Mouse (Mus musculus): ENCODE results near the gene Cyp2c68. TPM values are rescaled to one million over a fixed set of nuclear protein-coding genes. Genes with fewer than 3 reads are reported as not detected.
"Not testable (repeated sequence)": the region's sequence is repeated elsewhere in the genome, so short reads cannot be mapped to it uniquely, and the experiment has no call there.

The Cyp2c68 gene
- not detected in 2 replicates for polyA plus RNA-seq (2014; fragmentation: Nextera tagmentation; extraction: Ambion mirVana)

- Histone ChIP-seq H3K9me3 (ENCODE audit: control insufficient read depth, low read length) (no peaks in the 10 kb centered on the region), H3K4me1 (ENCODE audit: control insufficient read depth, insufficient read depth, low read length) (no peaks in the 10 kb centered on the region), H3K27me3 (ENCODE audit: control insufficient read depth, insufficient read depth, low read length) (no peaks in the 10 kb centered on the region), H3K27ac (replicated peaks; ENCODE audit: low read depth, low read length) (no peak within 1 kb of the TSS), H3K36me3 (ENCODE audit: control insufficient read depth, insufficient read depth, low read length) (no peaks in the 10 kb centered on the region), H3K4me3 (replicated peaks; ENCODE audit: low read depth, low read length) (no peak within 1 kb of the TSS), H3K4me2 (ENCODE audit: low read length) (no peak within 1 kb of the TSS), H3K9ac (replicated peaks; ENCODE audit: low read length) (no peak within 1 kb of the TSS)
- DNase-seq (no peak), ATAC-seq (ENCODE audit: low FRiP score, low TSS enrichment) (no peak)
- 88% methylated on average over 2 of the region's 2 CpGs for WGBS
These were observed at the start of gene Cyp2c68 for GRCm38 (mm10) chr19:39740920-39741319. Cyp2c68 (minus strand) TSS chr19:39741054.

GRCm38 (mm10) chr19:39785458-39785857 lies 44.6 kb upstream of the Cyp2c68 start:
- not testable (repeated sequence) for H3K27me3 ChIP-seq (ENCODE audit: control insufficient read depth, insufficient read depth, low read length); H3K27ac ChIP-seq (replicated peaks; ENCODE audit: low read depth, low read length); ATAC-seq (ENCODE audit: low FRiP score, low TSS enrichment); DNase-seq; H3K9me3 ChIP-seq (ENCODE audit: control insufficient read depth, low read length); H3K4me2 ChIP-seq (ENCODE audit: low read length); H3K4me3 ChIP-seq (replicated peaks; ENCODE audit: low read depth, low read length); H3K4me1 ChIP-seq (ENCODE audit: control insufficient read depth, insufficient read depth, low read length); H3K36me3 ChIP-seq (ENCODE audit: control insufficient read depth, insufficient read depth, low read length); H3K9ac ChIP-seq (replicated peaks; ENCODE audit: low read length)
- WGBS: 81% methylated on average over 2 of the region's 2 CpGs

- H3K9ac ChIP-seq (replicated peaks; ENCODE audit: low read length): no peak overlapping the region
- no peak overlapping the region for H3K4me2 ChIP-seq (ENCODE audit: low read length)
- H3K36me3 ChIP-seq (ENCODE audit: control insufficient read depth, insufficient read depth, low read length): no peaks in the 10 kb centered on the region
- H3K4me1 ChIP-seq (ENCODE audit: control insufficient read depth, insufficient read depth, low read length): no peaks in the 10 kb centered on the region
- ATAC-seq (ENCODE audit: low FRiP score, low TSS enrichment): no peak
- no peak overlapping the region for H3K27ac ChIP-seq (replicated peaks; ENCODE audit: low read depth, low read length)
- no peaks in the 10 kb centered on the region for H3K27me3 ChIP-seq (ENCODE audit: control insufficient read depth, insufficient read depth, low read length)
- H3K9me3 ChIP-seq (ENCODE audit: control insufficient read depth, low read length): no peaks in the 10 kb centered on the region
- no peak for DNase-seq
- no peak overlapping the region for H3K4me3 ChIP-seq (replicated peaks; ENCODE audit: low read depth, low read length)
- 53% methylated on average over 1 of the region's 1 CpGs for WGBS
These were observed 4.5 kb upstream of the Cyp2c68 start for GRCm38 (mm10) chr19:39745357-39745756.

- H3K9ac ChIP-seq (replicated peaks; ENCODE audit: low read length); H3K9me3 ChIP-seq (ENCODE audit: control insufficient read depth, low read length); H3K4me1 ChIP-seq (ENCODE audit: control insufficient read depth, insufficient read depth, low read length); ATAC-seq (ENCODE audit: low FRiP score, low TSS enrichment); H3K27me3 ChIP-seq (ENCODE audit: control insufficient read depth, insufficient read depth, low read length); H3K4me2 ChIP-seq (ENCODE audit: low read length); H3K36me3 ChIP-seq (ENCODE audit: control insufficient read depth, insufficient read depth, low read length); H3K4me3 ChIP-seq (replicated peaks; ENCODE audit: low read depth, low read length); H3K27ac ChIP-seq (replicated peaks; ENCODE audit: low read depth, low read length); DNase-seq: not testable (repeated sequence)
- WGBS: 71% methylated on average over 1 of the region's 1 CpGs
These were observed 3.5 kb upstream of the Cyp2c68 start for GRCm38 (mm10) chr19:39744361-39744760.

GRCm38 (mm10) chr19:39711116-39711515 lies 29.7 kb downstream of the Cyp2c68 start:
- 72% methylated on average over 2 of the region's 2 CpGs for WGBS
- not testable (repeated sequence) for H3K9ac ChIP-seq (replicated peaks; ENCODE audit: low read length); ATAC-seq (ENCODE audit: low FRiP score, low TSS enrichment); H3K4me2 ChIP-seq (ENCODE audit: low read length); H3K4me1 ChIP-seq (ENCODE audit: control insufficient read depth, insufficient read depth, low read length); H3K27ac ChIP-seq (replicated peaks; ENCODE audit: low read depth, low read length); H3K9me3 ChIP-seq (ENCODE audit: control insufficient read depth, low read length); H3K4me3 ChIP-seq (replicated peaks; ENCODE audit: low read depth, low read length); H3K36me3 ChIP-seq (ENCODE audit: control insufficient read depth, insufficient read depth, low read length); H3K27me3 ChIP-seq (ENCODE audit: control insufficient read depth, insufficient read depth, low read length); DNase-seq

GRCm38 (mm10) chr19:39665650-39666049 lies 75.2 kb downstream of the Cyp2c68 start:
- not testable (repeated sequence) for H3K4me3 ChIP-seq (replicated peaks; ENCODE audit: low read depth, low read length); H3K27me3 ChIP-seq (ENCODE audit: control insufficient read depth, insufficient read depth, low read length); H3K27ac ChIP-seq (replicated peaks; ENCODE audit: low read depth, low read length); H3K4me1 ChIP-seq (ENCODE audit: control insufficient read depth, insufficient read depth, low read length); H3K4me2 ChIP-seq (ENCODE audit: low read length); DNase-seq; ATAC-seq (ENCODE audit: low FRiP score, low TSS enrichment); H3K36me3 ChIP-seq (ENCODE audit: control insufficient read depth, insufficient read depth, low read length); H3K9me3 ChIP-seq (ENCODE audit: control insufficient read depth, low read length); H3K9ac ChIP-seq (replicated peaks; ENCODE audit: low read length)

- ATAC-seq (ENCODE audit: low FRiP score, low TSS enrichment) (no peak), DNase-seq (no peak)
- H3K9ac ChIP-seq (replicated peaks; ENCODE audit: low read length): no peak overlapping the region
- H3K27me3 ChIP-seq (ENCODE audit: control insufficient read depth, insufficient read depth, low read length): no peaks in the 10 kb centered on the region
- H3K27ac ChIP-seq (replicated peaks; ENCODE audit: low read depth, low read length): no peak overlapping the region
- WGBS: 51% methylated on average over 1 of the region's 1 CpGs
- H3K4me2 ChIP-seq (ENCODE audit: low read length): no peak overlapping the region
- H3K36me3 ChIP-seq (ENCODE audit: control insufficient read depth, insufficient read depth, low read length): no peaks in the 10 kb centered on the region
- H3K4me1 ChIP-seq (ENCODE audit: control insufficient read depth, insufficient read depth, low read length): no peaks in the 10 kb centered on the region
- H3K4me3 ChIP-seq (replicated peaks; ENCODE audit: low read depth, low read length): no peak overlapping the region
- H3K9me3 ChIP-seq (ENCODE audit: control insufficient read depth, low read length): no peaks in the 10 kb centered on the region
These were observed 88.5 kb downstream of the Cyp2c68 start for GRCm38 (mm10) chr19:39652381-39652780.

- no peak within 1 kb of the TSS for H3K9ac ChIP-seq (replicated peaks; ENCODE audit: low read length)
- WGBS: 91% methylated on average over 1 of the region's 1 CpGs
- no peak within 1 kb of the TSS for H3K4me3 ChIP-seq (replicated peaks; ENCODE audit: low read depth, low read length)
- no peak within 1 kb of the TSS for H3K4me2 ChIP-seq (ENCODE audit: low read length)
- no peaks in the 10 kb centered on the region for H3K36me3 ChIP-seq (ENCODE audit: control insufficient read depth, insufficient read depth, low read length)
- ATAC-seq (ENCODE audit: low FRiP score, low TSS enrichment): no peak
- H3K9me3 ChIP-seq (ENCODE audit: control insufficient read depth, low read length): 0 out of 2 replicates have a peak, but pooled peaks cover 3% of the 10 kb centered on the region
- no peaks in the 10 kb centered on the region for H3K4me1 ChIP-seq (ENCODE audit: control insufficient read depth, insufficient read depth, low read length)
- DNase-seq: no peak
- H3K27me3 ChIP-seq (ENCODE audit: control insufficient read depth, insufficient read depth, low read length): no peaks in the 10 kb centered on the region
- no peak within 1 kb of the TSS for H3K27ac ChIP-seq (replicated peaks; ENCODE audit: low read depth, low read length)
These were observed 91.9 kb downstream of the Cyp2c68 start, which contains the start of gene Cyp2c67 for GRCm38 (mm10) chr19:39648938-39649337. Cyp2c67 (minus strand) TSS chr19:39649051.

GRCm38 (mm10) chr19:39647519-39647918 lies 93.3 kb downstream of the Cyp2c68 start:
- no peak for DNase-seq
- Histone ChIP-seq H3K9me3 (ENCODE audit: control insufficient read depth, low read length) (0 out of 2 replicates have a peak, but pooled peaks cover 3% of the 10 kb centered on the region), H3K27me3 (ENCODE audit: control insufficient read depth, insufficient read depth, low read length) (no peaks in the 10 kb centered on the region), H3K9ac (replicated peaks; ENCODE audit: low read length) (no peak overlapping the region), H3K36me3 (ENCODE audit: control insufficient read depth, insufficient read depth, low read length) (no peaks in the 10 kb centered on the region), H3K27ac (replicated peaks; ENCODE audit: low read depth, low read length) (no peak overlapping the region), H3K4me1 (ENCODE audit: control insufficient read depth, insufficient read depth, low read length) (no peaks in the 10 kb centered on the region), H3K4me3 (replicated peaks; ENCODE audit: low read depth, low read length) (no peak overlapping the region), H3K4me2 (ENCODE audit: low read length) (no peak overlapping the region)
- 88% methylated on average over 9 of the region's 9 CpGs for WGBS
- ATAC-seq (ENCODE audit: low FRiP score, low TSS enrichment): no peak
